ENCODE assay signal across 8 mouse cellular contexts in genomic region chr14:45507032-45507431, GRCm38 (mm10). TPM values are rescaled to one million over a fixed set of nuclear protein-coding genes. Genes with fewer than 3 reads are reported as not detected.
DNase-seq lines count a peak whose midpoint lies in the region.

No protein-coding gene starts in this region.

- peak; percentile 47 to 52 for DNase-seq in right cerebral cortex, adult 2 months (ENCODE audit: low spot score in 2 of 2)
- DNase-seq in right cerebral cortex, postnatal 10 days (ENCODE audit: low spot score in 2 of 2) = no peak
- DNase-seq in heart, adult 18-20 months = peak; percentile 64 to 77
- DNase-seq in kidney, adult 8-10 months = peak; percentile 63 to 70
- peak; percentile 42 for DNase-seq in lung, postnatal 14 days
- DNase-seq in cerebellum, postnatal 4 days (ENCODE audit: low spot score in 2 of 2) = no peak
- no peak for DNase-seq in adrenal gland, postnatal 25 days
- no peak for DNase-seq in layer of hippocampus, postnatal 14 days (ENCODE audit: low spot score in 2 of 2)

RNA-seq across cellular contexts. Expression of gene Fermt2, which starts 22.9 kb away (rescaled TPM):
- 100 to 1,000 TPM; 215 to 269 TPM for total RNA-seq in heart, adult 18-20 months (2021)
- 89.6 and 113 TPM in 2 replicates for total RNA-seq in adrenal gland, postnatal 25 days (2021)
- 100 to 1,000 TPM; 102 to 105 TPM for total RNA-seq in layer of hippocampus, postnatal 14 days (2021)

Comparison
In these comparisons a context has a peak if more than half of its experiments do, and no peak if none do; other contexts are left out.
1. DNase-seq: peak in right cerebral cortex, adult 2 months (2 of 2), heart, adult 18-20 months (2 of 2), kidney, adult 8-10 months (2 of 2) and lung, postnatal 14 days (single experiment); none in right cerebral cortex, postnatal 10 days (0 of 2), cerebellum, postnatal 4 days (0 of 2), adrenal gland, postnatal 25 days (single experiment) and layer of hippocampus, postnatal 14 days (0 of 2).